Mouse (Mus musculus) left cerebral cortex, adult 11 months (tissue): ENCODE measurements around the gene Nfatc3.

ENCODE experiments used
- DNase-seq: peaks from one replicate; pipeline ENCODE4 v3.0.0; 2022; ENCODE audit warnings: low spot score

The Nfatc3 gene

DNA sequence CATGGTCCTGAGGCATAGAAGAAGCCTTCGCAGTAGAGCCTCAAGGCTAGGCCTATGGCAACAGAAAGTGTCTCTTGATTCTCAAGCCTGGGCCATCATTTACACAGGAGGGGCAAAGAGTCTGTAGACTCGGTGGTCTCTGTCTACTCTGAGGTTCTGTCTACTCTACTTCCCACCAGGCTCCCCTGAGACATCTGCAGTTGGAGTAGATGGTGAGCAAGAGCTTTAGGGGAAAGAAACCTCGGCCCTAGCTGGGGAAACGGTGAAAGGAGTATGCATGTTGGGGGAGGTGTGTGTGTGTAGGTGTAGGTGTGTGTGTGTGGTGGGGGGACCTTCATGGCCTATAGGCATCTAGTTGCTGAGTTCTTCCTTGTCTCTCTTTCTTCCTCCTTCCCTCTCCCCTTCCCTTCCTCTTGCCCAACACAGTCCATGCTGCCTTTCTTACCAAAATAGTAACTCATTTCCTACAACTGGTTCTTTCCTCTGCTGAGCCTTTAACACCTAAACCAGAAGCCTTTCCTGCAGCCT is 2.1 kb upstream of the Nfatc3 start:
- no peak for DNase-seq

DNA sequence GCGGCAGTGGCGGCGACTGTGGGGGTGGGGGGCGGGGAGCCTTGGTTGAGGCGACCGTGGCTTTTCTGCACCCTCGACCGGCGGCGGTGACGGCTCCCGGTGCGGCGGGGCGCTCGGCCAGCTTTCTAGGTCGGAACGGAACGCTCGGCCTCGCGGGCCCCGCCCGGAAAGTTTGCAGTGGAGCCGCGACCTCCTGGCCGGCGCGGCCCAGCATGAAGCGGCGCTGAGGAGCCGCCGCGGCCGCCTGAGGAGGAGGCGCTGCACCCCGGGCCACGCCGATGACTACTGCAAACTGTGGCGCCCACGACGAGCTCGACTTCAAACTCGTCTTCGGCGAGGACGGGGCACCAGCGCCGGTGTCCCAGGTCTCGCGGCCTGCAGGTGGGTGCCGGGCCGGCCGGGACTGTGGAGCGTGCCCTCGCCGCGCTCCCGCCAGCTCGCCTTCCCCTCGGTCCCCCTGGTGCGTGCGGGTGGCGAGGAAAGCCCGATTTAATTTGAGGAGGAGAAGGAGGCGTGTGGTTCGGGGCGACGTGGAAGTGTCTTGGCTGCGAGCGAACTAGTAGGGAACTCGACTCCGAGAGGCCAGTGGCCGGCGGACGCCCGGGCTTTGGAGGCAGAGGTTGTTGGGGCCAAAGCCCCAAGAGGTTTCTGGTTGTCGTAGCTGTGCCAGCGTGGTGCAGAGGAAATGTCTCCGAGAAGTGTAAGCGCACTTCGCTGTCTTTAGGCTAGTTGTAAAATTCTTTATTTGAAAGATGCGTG is 1.2 kb downstream of the Nfatc3 start:
- DNase-seq: no peak

DNA sequence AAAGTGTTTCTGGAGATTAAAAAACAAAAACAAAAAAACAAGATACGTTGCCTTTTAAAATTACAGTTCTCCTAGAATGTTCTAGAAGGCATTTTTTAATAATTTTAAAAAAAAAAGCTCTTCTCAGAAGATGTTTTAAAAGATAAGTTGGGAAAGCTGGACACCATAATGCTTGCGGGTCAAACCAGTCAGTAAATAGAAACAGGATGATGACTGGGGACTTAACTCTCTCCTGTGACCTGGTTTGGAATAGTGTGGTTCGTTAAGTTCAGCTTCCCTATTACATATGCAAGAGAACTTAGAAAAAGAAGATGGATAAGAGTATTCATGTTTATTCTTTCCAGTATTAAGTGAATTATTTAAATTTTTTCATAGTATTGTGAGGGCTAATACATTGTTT is 1.9 kb downstream of the Nfatc3 start:
- DNase-seq: no peak

DNA sequence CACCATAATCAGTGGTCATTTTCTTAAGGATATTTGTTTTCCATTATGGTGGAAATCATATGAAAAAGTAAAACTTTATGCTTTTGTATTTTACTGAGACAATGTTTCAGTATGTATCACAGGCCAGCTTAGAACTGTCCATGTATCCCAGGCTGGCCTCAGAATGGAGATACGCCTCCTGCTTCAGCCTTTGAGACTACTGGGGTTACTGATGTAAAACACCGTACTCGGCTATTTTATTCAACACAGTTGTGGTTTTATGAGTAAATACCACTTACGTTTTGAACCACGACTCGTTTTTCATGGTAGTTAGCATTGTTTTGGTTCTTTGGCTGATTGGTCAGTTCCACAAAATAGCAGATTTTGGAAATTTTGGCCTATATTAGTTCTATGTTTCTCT is 3.0 kb downstream of the Nfatc3 start:
- no peak for DNase-seq

DNA sequence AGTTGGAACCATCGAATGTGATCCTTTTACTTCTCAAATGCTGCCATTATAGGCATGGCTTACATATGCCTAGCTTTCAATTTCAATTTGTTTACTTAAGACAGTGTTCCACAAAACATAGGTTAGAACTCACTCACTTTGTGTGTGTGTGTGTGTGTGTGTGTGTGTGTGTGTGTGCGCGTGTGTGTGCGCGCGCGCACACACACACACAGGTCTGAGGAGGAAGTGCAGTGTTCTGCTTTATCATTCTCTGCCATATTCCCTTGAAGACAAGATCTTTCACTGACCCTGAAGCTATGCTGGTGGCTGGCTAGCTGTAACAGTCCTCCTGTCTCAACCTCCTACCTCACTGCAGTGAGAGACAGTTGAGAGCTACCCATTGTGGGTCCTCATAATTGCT is 4.4 kb downstream of the Nfatc3 start:
- no peak for DNase-seq

DNA sequence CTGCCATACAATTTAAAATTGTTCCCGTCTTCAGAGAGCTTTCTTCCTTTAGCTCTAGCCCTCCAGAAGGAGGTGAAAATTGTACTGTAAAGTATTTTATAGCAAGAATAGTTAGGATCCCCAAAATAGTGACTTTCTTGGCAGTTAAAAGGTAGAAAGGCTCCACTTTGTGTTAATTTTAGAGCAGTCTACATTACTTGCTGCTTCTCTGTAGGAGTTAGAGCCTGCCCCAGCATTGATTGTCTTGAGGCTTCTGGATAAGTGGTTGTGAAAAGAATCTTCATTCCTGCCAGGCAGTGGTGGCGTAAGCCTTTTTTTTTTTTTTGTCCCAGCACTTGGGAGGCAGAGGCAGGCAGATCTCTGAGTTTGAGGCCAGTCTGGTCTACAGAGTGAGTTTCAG is 8.1 kb downstream of the Nfatc3 start:
- DNase-seq: no peak

DNA sequence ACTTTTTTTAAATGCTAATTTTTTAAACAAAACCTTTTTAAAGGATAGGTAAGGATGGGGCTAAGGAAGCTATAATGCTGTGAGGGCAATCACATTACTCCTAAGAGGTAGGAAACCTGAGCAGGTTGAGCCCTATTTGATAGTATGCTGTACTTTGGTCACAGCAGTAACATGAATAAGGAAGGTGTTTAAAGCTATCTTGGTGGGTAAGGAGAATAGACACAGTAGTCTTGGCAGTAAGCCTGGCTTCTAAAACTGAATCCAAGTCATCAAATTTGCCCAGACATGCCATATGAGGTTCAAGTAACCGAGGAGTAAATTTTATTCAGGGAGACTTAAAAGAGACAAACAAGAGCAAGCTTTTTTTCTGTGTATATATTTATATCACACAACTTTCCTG is 10.9 kb downstream of the Nfatc3 start:
- no peak for DNase-seq

DNA sequence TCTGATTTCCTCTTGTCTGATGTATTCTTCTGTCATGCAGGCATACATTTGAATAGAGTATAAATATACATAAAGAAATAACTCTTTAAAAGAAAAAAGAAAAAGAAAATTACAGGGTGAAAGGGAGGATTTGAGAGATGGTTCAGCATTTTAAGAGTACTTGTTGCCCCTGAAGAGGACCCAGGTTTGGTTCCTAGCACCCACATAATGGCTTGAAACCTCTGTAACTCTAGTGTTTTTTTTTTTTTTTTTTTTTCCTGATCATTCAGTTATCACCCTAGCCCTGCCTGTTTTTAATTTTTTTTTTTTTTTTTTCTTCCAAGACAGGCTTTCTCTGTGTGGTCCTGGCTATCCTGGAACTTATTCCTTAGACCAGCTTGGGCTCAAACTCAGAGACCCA is 13.5 kb downstream of the Nfatc3 start:
- no peak for DNase-seq

DNA sequence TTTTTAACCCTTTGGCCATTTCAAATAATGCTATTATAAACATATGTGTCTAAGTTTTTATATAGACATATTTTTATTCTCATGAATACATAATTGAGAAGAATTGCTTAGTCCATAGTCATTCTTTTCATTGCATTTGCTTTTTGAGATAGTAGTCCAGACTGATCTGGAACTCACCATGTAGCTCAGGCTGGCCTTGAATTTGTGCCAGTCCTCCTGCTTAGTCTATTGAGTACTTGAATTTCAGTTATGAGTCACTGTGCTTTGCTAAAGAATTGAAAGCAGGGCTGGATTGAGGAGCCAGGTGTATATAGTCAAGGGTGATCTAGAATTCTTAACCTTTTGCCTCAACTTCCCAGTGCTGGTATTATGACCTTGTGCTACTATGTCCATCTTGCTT is 15.6 kb downstream of the Nfatc3 start:
- no peak for DNase-seq

DNA sequence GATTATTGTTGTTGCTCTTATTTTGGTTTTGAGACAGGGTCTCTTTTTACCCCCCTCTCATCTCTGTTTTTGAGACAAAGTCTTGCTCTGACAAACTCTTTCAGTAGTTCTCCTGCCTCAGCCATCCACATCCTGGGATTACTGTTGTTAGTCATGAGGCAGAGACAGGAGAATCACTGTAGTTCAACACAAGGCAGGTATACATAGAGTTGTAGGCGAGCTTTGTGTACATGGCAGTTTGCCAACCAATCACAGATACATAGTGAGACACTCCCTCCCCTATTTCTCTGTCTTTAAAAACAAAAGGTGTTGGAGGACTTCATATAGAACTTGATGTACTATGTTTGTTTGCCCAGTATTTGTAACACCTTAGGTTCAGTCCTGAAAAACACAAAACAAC is 16.0 kb downstream of the Nfatc3 start:
- no peak for DNase-seq

DNA sequence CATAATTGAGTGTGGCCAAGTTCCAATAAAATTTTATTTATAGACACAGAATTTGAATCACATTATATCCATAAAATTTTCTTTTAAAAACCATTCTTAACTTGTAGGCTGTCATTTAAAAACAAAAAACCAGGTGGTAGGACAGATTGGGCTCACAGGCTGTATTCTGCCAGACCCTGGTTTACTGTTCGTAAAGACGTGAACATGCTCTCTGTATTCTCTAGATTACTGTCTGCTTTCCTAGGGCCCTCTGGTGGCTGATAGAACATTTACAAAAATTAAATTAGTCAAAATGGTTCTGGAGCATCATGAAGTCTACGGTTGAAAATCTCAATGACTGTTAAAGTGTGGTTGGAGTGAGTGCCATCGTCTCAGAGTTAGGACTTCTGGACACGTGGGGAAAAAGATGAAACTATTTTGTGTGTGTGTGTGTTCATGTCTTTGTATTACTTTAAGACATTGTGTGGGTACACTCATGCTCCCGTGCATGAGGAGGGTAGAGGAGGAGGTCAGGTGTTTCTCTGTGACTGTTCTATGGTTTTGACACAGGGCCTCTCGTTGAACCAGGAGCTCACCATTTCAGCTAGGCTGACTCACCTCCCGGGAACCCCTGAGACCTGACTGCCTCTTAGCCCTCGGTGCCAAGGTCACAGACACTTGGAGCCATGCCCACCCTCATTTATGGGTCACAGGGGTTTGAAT is 16.7 kb downstream of the Nfatc3 start:
- no peak for DNase-seq

DNA sequence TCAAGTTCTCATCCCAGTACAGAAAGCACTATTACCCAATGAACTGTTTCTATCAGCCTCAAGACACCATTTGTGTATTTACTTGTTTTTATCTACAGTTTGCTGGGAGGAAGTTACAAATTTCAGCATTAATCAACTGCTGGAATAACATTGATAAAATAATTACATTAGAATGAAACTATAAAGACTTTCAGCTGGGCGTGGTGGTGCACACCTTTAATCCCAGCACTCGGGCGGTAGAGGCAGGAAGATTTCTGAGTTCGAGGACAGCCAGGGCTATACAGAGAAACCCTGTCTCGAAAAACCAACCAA is 17.2 kb downstream of the Nfatc3 start:
- no peak for DNase-seq

DNA sequence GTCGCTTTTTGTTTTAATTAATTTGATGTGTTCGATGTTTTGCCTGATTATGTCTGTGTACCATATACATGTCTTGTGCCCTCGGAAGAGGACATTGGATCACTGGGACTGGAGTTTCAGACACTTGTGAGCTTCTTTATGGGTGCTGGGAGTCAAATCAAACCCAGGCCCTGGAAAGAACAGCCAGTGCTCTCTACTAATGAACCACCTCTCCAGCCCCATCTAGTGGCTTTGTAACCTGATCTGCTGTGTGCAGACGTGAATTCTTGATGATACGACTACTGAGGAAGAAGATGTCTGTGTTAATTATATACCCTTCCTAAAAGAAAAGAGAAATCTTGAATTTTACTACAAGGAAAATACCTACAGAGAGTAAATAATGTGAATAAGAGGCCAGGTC is 18.0 kb downstream of the Nfatc3 start:
- no peak for DNase-seq

DNA sequence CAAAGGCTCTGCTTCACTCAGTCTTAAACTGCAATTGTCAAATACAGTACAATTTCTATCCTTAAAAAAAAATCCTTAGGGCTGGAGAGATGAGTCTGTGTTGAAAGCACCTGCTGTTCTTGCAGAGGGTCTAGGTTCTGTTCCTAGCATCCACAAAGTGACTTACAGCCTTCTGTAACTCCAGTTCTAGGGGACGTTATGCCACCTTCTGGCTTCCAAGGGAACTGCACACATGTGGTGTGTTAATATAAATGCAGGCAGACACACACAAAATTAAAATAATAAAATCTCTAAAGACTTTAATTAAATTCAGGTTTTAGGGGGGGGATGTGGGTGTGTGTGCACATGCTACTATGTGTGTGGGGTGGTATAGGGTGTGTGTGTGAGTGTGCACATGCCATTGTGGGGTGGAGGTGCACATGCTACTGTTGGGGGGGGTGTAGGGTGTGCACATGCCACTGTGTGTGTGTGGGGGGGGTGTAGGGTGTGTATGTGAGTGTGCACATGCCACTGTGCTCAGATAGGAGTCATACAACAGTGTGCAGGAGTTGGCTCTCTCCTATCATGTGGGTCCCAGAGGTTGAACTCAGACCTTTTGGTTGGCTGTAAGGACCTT is 18.9 kb downstream of the Nfatc3 start:
- no peak for DNase-seq

DNA sequence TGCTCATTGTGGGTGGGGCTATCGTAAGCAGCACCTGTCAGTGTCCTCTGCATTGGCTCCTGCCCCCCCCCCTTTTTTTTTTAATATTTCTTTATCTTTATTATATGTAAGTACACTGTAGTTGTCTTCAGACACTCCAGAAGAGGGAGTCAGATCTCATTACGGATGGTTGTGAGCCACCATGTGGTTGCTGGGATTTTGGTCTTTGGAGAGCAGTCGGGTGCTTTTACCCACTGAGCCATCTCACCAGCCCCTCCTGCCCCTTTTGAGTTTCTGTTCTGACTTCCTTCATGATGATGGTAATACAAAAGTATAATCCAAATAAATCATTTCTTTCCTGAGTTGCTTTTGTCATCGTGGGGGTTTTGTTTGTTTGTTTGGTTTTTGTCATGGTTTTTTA is 43.7 kb downstream of the Nfatc3 start:
- DNase-seq: no peak

DNA sequence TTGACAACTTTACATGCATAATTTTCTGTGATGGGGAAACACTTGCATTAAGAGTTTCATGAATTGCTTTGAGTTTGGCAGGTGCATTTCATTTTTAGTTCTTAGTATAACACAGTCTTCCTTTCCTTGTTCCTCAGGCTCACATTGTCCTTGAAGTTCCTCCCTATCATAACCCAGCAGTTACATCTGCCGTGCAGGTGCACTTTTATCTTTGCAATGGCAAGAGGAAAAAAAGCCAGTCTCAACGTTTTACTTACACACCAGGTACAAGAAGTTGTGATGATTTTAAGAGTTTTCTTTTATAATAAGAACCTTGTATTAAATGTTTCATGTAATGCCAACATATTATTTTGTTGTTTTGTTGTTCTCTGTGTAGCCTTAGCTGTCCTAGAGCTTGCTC is 45.2 kb downstream of the Nfatc3 start:
- no peak for DNase-seq

DNA sequence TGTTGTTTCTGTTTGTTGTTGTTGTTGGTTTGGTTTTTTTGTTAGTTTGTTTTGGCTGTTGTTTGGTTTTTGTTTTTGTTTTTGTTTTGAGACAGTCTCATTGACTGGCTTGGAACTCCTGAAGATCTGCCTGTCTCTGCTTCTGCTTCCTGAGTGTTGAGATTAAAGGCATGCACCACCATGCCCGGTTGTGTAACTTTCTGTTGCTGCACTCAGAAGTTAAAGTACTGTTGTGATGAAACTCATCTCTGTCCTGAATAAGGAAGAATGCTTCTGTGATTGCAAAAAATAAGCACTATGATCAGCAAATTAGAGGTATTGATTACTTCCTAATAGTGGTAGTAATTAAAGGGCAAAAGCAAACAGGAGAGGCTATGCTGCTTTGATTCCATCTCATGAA is 47.6 kb downstream of the Nfatc3 start:
- no peak for DNase-seq

DNA sequence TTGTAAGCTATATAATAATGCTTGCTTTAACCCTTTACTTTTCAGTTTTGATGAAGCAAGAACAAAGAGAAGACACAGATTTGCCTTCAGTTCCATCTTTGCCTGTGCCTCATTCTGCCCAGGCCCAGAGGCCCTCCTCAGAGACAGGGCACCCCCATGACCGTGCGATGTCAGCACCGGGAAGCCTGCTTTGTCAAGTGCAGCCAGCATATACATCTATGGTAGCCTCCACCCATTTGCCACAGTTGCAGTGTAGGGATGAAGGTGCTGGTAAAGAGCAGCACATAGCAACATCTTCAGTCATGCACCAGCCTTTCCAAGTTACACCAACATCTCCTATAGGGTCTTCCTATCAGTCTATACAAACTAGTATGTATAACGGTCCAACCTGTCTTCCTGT is 49.4 kb downstream of the Nfatc3 start:
- no peak for DNase-seq

DNA sequence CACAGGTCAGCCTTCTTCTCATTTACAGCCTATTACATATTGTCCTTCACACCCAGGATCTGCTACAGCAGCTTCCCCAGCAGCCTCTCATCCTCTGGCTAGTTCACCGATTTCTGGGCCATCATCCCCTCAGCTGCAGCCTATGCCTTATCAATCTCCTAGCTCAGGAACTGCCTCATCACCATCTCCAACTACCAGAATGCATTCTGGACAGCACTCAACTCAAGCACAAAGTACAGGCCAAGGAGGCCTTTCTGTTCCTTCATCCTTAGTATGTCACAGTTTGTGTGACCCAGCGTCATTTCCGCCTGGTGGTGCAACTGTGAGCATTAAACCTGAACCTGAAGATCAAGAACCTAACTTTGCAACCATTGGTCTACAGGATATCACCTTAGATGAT is 50.1 kb downstream of the Nfatc3 start:
- DNase-seq: no peak

DNA sequence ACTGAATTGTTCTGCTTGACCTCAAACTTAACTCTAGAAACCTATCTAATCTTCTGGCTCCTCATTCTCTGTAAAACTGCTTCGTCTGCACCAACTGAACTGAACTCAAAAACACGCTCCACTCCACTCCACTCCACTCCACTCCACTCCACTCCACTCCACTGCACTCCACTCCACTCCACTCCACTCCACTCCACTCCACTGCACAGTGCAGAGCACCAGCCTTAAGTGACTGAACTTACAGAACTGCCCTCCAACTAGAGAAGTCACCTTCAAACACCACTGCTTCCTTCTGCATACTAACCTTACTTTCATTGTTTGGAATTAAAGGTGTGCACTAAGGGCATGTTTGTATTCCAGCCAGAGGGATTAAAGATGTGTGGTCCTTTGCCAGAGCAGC is 53.4 kb downstream of the Nfatc3 start:
- no peak for DNase-seq

DNA sequence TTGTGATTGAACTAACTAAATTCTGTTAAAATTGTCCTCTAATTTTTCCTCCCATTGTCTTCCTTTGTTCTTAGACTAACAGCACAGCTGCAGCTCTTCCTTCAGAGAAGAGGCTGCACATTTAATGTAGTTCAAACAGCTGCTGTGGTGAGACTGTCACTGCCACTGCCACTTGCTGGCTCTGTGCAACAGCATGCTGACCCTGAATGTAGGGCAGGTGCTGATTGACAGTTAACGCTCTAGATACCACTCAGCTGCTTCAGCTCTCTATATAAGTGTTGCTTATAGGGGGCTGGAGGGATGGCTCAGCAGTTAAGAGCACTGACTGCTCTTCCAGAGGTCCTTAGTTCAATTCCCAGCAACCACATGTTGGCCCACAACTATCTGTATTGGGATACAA is 53.9 kb downstream of the Nfatc3 start:
- DNase-seq: no peak

DNA sequence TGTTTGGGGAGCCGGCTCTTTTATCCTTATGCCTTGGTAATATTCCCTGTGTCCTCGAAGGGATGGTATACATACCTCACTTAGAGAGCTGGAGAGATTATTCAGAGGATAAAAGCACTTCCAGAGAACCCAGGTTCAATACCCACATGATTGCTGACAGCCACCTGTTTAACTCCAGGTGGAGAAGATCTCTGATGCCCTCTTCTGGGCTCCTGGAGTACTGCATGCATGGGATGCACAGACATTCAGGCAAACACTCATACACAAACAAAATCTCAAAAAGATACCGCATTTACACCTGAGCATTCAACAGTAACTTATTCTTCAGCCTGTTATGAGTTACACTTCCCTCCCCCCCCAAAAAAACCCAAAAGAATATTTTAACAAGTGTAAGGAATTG is 57.3 kb downstream of the Nfatc3 start:
- no peak for DNase-seq

DNA sequence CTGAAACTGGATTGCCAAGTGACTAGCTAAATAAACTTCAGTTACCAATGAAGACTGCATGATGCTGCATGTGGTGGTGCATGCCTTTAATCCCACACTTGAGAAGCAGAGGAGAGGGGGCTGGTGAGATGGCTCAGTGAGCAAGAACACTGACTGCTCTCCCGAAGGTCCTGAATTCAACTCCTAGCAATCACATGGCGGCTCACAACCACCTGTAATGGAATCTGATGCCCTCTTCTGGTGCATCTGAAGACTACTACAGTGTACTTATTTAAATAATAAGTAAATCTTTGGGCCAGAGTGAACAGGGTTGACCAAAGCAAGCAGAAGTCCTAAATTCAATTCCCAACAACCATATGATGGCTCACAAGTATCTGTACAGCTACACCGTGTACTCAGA is 64.8 kb downstream of the Nfatc3 start:
- no peak for DNase-seq

DNA sequence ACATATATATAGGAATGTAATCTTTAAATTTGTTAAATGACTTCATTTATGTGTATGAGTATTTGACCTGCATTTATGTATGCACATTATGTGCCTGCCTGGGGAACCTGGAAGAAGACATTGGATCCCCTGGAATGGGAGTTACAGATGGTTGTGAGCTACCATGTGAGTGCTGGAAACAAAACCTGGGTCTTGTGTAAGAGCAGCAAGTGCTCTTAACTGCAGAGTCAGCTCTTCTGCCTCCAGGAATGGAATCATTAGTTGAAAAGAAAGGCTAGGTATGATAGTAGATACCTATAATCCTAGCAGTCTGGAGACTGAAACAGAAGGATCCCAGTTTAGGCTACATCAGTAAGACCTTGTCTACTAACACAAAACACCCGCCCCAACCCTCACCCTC is 67.4 kb downstream of the Nfatc3 start:
- DNase-seq: no peak
